Mouse (Mus musculus) left cerebral cortex, adult 2 months (tissue): ENCODE results near the gene Plppr2. TPM values are rescaled to one million over a fixed set of nuclear protein-coding genes. Genes with fewer than 3 reads are reported as not detected.

Source experiments
- DNase-seq, 2 experiments: peaks; one replicate each; pipeline ENCODE4 v3.0.0; 2021 to 2022; ENCODE audit warnings: low spot score in 2 of 2, mixed read lengths in 1 of 2; ENCODE audit errors: extremely low spot score in 1 of 2
- H3K27ac ChIP-seq: fragments of 200-600 bp; 2 replicates; pipeline ENCODE4 v1.8.1; 2022
- H3K4me3 ChIP-seq: fragments of 200-600 bp; 2 replicates; pipeline ENCODE4 v1.8.1; 2022
- CTCF ChIP-seq: fragments of 200-600 bp; IDR thresholded peaks from 2 replicates; pipeline ENCODE4 v1.8.1; 2022; ENCODE audit warnings: antibody characterized with exemption, mild to moderate bottlenecking, moderate library complexity
- intact Hi-C: fragments of 180-260 bp; cut with DNase I; formaldehyde crosslinking; loops from one replicate; pipeline ENCODE4 v1.15.1; 2025
- long read RNA-seq, 2 experiments: library from polyadenylated mRNA; stranded (forward); transcript quantifications; one replicate each; pipeline ENCODE4 v2.0.0; 2021; ENCODE audit warnings: borderline mapping rate in 2 of 2
- total RNA-seq, 2 experiments: library from RNA; stranded (reverse); gene quantifications; 2 replicates each; pipeline ENCODE4 v1.2.3; 2021

Gene Plppr2
- 100 to 1,000 TPM; 181 to 183 TPM for total RNA-seq
- long read RNA-seq, experiment 1, transcript Plppr2-201 (10 exons, 2,626 nt), result major isoform, 131 of 239 reads
- long read RNA-seq, experiment 1, partial matches to known transcripts, result 13 of 239 reads
- long read RNA-seq, experiment 1, other reads (novel, unspliced or antisense), result 95 of 239 reads
- long read RNA-seq, experiment 2, transcript Plppr2-201 (10 exons, 2,626 nt), result major isoform, 64 of 76 reads
- long read RNA-seq, experiment 2, partial matches to known transcripts, result 12 of 76 reads
- long read RNA-seq, experiment 2, other reads (novel, unspliced or antisense), result 0 of 76 reads

GRCm38 (mm10) chr9:21936692-21937570 lies at the start of gene Plppr2:
Gene Plppr2, plus strand, starts transcription at chr9:21937033.
- intact Hi-C loops, result no loop called here
- Histone ChIP-seq H3K27ac (peak within 1 kb of the TSS; percentile 95), H3K4me3 (peak within 1 kb of the TSS; percentile 80)
- peak; percentile 97 for DNase-seq
- TF ChIP-seq CTCF, result no peak

- intact Hi-C loops, result no loop called here
- DNase-seq, result no peak
These were observed 47.6 kb upstream of the Plppr2 start for GRCm38 (mm10) chr9:21889229-21889628.

GRCm38 (mm10) chr9:21901223-21901820 lies 35.5 kb upstream of the Plppr2 start:
- intact Hi-C loops, result loop anchor here (10.0 kb wide), 1 partner anchor 387 kb away; the partner anchor contains the start of gene Tmed1
- peak overlapping the region; percentile 62 for H3K27ac ChIP-seq
- peak overlapping the region; percentile 52 for H3K4me3 ChIP-seq
- peak; percentile 49 to 57 for DNase-seq
- TF ChIP-seq CTCF, result peak; percentile 55

More at GRCm38 (mm10) chr9:21889229-21889628, 47.6 kb upstream of the Plppr2 start:
- no peak overlapping the region for H3K27ac ChIP-seq
- no peak overlapping the region for H3K4me3 ChIP-seq
- TF ChIP-seq CTCF, result no peak; the same call in 1 of the 2 replicates

GRCm38 (mm10) chr9:21904031-21904430 lies 32.8 kb upstream of the Plppr2 start:
- intact Hi-C loops, result loop anchor here (10.0 kb wide), 1 partner anchor 389 kb away; the partner anchor contains the start of gene Tmed1
- no peak overlapping the region for H3K27ac ChIP-seq
- no peak for TF ChIP-seq CTCF
- no peak for DNase-seq
- H3K4me3 ChIP-seq, result no peak overlapping the region

GRCm38 (mm10) chr9:21908216-21908615 lies 28.6 kb upstream of the Plppr2 start:
- no peak for DNase-seq
- TF ChIP-seq CTCF, result no peak
- intact Hi-C loops, result loop anchor here (10.0 kb wide), 1 partner anchor 393 kb away; the partner anchor contains the start of gene Tmed1

GRCm38 (mm10) chr9:21909474-21910223 lies 27.2 kb upstream of the Plppr2 start:
- intact Hi-C loops, result loop anchor here (10.0 kb wide), 1 partner anchor 395 kb away; the partner anchor contains the start of gene Tmed1
- DNase-seq, result no peak
- TF ChIP-seq CTCF, result no peak
- H3K27ac ChIP-seq, result no peak overlapping the region
- H3K4me3 ChIP-seq, result no peak overlapping the region

More at GRCm38 (mm10) chr9:21908216-21908615, 28.6 kb upstream of the Plppr2 start:
- Histone ChIP-seq H3K27ac (no peak overlapping the region), H3K4me3 (no peak overlapping the region)

GRCm38 (mm10) chr9:21916851-21917492 lies 19.9 kb upstream of the Plppr2 start:
- Histone ChIP-seq H3K27ac (peak overlapping the region; percentile 88), H3K4me3 (peak overlapping the region; percentile 73)
- no peak for TF ChIP-seq CTCF
- DNase-seq, result no peak
- intact Hi-C loops, result loop anchor here (2.0 to 5.0 kb wide), 2 partner anchors 46 to 300 kb away; partner anchors contain the start of genes Epor and Smarca4

GRCm38 (mm10) chr9:21917493-21918034 lies 19.3 kb upstream of the Plppr2 start:
- H3K4me3 ChIP-seq, result peak overlapping the region; percentile 73
- TF ChIP-seq CTCF, result no peak
- peak; percentile 70 to 83 for DNase-seq
- H3K27ac ChIP-seq, result peak overlapping the region; percentile 88
- intact Hi-C loops, result loop anchor here (2.0 to 5.0 kb wide), 2 partner anchors 45 to 300 kb away; partner anchors contain the start of genes Epor and Smarca4

- intact Hi-C loops, result loop anchor here (5.0 kb wide), 1 partner anchor 301 kb away; the partner anchor contains the start of gene Smarca4
- no peak for TF ChIP-seq CTCF
- Histone ChIP-seq H3K27ac (peak within 1 kb of the TSS; percentile 88), H3K4me3 (peak within 1 kb of the TSS; percentile 73)
- peak; percentile 85 to 88 for DNase-seq
These were observed 18.7 kb upstream of the Plppr2 start, which contains the start of gene Rab3d for GRCm38 (mm10) chr9:21918035-21918592. Gene Rab3d, minus strand, starts transcription at chr9:21918192.
